Mouse (Mus musculus): ENCODE measurements around the gene Cd300lf. TPM values are rescaled to one million over a fixed set of nuclear protein-coding genes. Genes with fewer than 3 reads are reported as not detected.

Cd300lf gene
- polyA plus RNA-seq, 2 experiments, result 0.14 to 0.35 TPM

DNA sequence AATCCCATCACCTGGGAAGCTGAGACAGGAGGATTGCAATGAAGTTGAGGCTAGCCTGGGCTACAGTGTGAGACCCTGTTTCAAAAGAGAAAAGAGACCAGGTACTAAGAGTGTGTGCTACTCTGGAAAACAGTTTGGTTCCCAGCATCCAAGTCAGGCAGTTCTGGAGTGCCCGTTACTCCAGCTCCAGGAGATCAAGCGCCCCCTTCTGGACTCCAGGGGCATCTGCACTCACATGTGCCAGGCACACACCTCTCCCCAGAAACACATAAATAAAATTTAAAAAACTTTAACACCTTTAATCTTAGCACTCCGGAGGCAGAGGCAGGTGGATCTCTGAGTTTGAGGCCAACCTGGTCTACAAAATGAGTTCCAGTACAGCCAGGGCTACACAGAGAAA lies 52.4 kb downstream of the Cd300lf start:
- 65% methylated on average over 3 of the region's 3 CpGs for WGBS
- no peak overlapping the region for H3K27ac ChIP-seq (replicated peaks; ENCODE audit: low read depth, low read length)
- no peaks in the 10 kb centered on the region for H3K4me1 ChIP-seq (ENCODE audit: control insufficient read depth, insufficient read depth, low read length)
- no peak overlapping the region for H3K4me3 ChIP-seq (replicated peaks; ENCODE audit: low read length)
- H3K9ac ChIP-seq (ENCODE audit: low read depth, low read length, severe bottlenecking), result no peak overlapping the region
- no peaks in the 10 kb centered on the region for H3K36me3 ChIP-seq (ENCODE audit: control insufficient read depth, insufficient read depth, low read length)
- DNase-seq (ENCODE audit: low spot score), result no peak
- TF ChIP-seq POLR2A (IDR thresholded peaks at IDR 0.05; ENCODE audit: borderline replicate concordance, extremely low read depth, insufficient read depth, insufficient read length), result no peak
- H3K4me2 ChIP-seq (replicated peaks; ENCODE audit: low read depth, low read length, severe bottlenecking), result no peak overlapping the region
- no peak for ATAC-seq (ENCODE audit: low FRiP score, low read depth)
- H3K27me3 ChIP-seq (ENCODE audit: control insufficient read depth, insufficient read depth, low read length), result peaks cover 11% of the 10 kb centered on the region; the same call in 1 of the 2 replicates
- no peaks in the 10 kb centered on the region for H3K9me3 ChIP-seq (ENCODE audit: control insufficient read depth, low read length)

- TF ChIP-seq POLR2A (IDR thresholded peaks at IDR 0.05; ENCODE audit: borderline replicate concordance, extremely low read depth, insufficient read depth, insufficient read length), result no peak
- Histone ChIP-seq H3K36me3 (ENCODE audit: control insufficient read depth, insufficient read depth, low read length) (no peaks in the 10 kb centered on the region), H3K4me1 (ENCODE audit: control insufficient read depth, insufficient read depth, low read length) (no peaks in the 10 kb centered on the region), H3K27me3 (ENCODE audit: control insufficient read depth, insufficient read depth, low read length) (peaks cover 11% of the 10 kb centered on the region; the same call in 1 of the 2 replicates), H3K27ac (replicated peaks; ENCODE audit: low read depth, low read length) (no peak overlapping the region), H3K4me2 (replicated peaks; ENCODE audit: low read depth, low read length, severe bottlenecking) (no peak overlapping the region), H3K9me3 (ENCODE audit: control insufficient read depth, low read length) (no peaks in the 10 kb centered on the region), H3K9ac (ENCODE audit: low read depth, low read length, severe bottlenecking) (no peak overlapping the region), H3K4me3 (replicated peaks; ENCODE audit: low read length) (no peak overlapping the region)
- ATAC-seq (ENCODE audit: low FRiP score, low read depth) (no peak), DNase-seq (ENCODE audit: low spot score) (peak; percentile 30)
- WGBS, result 36% methylated on average over 13 of the region's 13 CpGs
Measured at GRCm38 (mm10) chr11:115080886-115081285, 52.9 kb downstream of the Cd300lf start.

DNA sequence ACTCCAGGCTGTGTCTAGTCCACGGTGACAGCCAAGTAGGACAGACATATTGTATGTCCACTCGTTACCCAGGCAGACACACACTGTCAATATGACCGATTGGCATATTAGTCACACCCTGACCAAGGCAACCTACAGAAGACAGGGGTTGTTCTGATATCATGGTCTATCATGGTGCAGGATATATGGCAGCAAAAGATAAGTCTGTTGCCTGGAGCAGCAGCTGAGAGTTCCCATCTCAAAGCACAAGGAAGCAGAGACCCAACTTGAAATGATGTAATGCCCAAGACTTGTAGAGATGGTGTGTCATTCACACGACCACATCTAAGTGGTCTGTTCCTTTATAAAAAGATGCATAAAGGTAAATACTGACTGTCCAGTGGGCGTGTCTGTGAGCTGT lies 55.1 kb downstream of the Cd300lf start:
- H3K4me1 ChIP-seq (ENCODE audit: control insufficient read depth, insufficient read depth, low read length), result no peaks in the 10 kb centered on the region
- WGBS, result 75% methylated on average over 5 of the region's 5 CpGs
- peaks cover 5% of the 10 kb centered on the region; the same call in 1 of the 2 replicates for H3K27me3 ChIP-seq (ENCODE audit: control insufficient read depth, insufficient read depth, low read length)
- no peak overlapping the region for H3K4me3 ChIP-seq (replicated peaks; ENCODE audit: low read length)
- H3K9ac ChIP-seq (ENCODE audit: low read depth, low read length, severe bottlenecking), result no peak overlapping the region
- ATAC-seq (ENCODE audit: low FRiP score, low read depth), result no peak
- H3K4me2 ChIP-seq (replicated peaks; ENCODE audit: low read depth, low read length, severe bottlenecking), result no peak overlapping the region
- H3K27ac ChIP-seq (replicated peaks; ENCODE audit: low read depth, low read length), result no peak overlapping the region
- no peaks in the 10 kb centered on the region for H3K36me3 ChIP-seq (ENCODE audit: control insufficient read depth, insufficient read depth, low read length)
- TF ChIP-seq POLR2A (IDR thresholded peaks at IDR 0.05; ENCODE audit: borderline replicate concordance, extremely low read depth, insufficient read depth, insufficient read length), result no peak
- no peaks in the 10 kb centered on the region for H3K9me3 ChIP-seq (ENCODE audit: control insufficient read depth, low read length)
- DNase-seq (ENCODE audit: low spot score), result no peak

- WGBS, result 91% methylated on average over 1 of the region's 1 CpGs
- H3K4me2 ChIP-seq (replicated peaks; ENCODE audit: low read depth, low read length, severe bottlenecking), result no peak overlapping the region
Measured at GRCm38 (mm10) chr11:115077436-115077835, 56.4 kb downstream of the Cd300lf start.

DNA sequence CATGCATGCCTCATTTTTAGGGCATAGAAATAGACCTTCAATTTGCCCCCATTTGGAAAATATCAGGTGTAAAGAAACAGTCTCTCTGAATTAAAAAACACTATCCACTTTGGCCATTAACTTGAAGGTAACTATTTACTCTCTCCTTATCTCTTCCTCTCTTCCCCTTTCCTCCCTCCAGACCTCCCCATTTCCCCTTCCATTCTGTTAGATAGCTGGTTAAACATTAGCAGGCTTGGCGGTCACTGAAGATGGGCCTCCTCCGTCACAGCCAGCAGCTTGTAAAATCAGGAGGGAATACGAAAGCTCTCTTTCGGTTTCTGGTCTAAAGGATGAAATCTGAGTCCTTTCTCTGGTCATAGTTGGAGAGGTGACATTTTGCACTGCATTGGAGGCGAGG lies 57.9 kb downstream of the Cd300lf start:
- Histone ChIP-seq H3K27me3 (ENCODE audit: control insufficient read depth, insufficient read depth, low read length) (no peaks in the 10 kb centered on the region), H3K4me3 (replicated peaks; ENCODE audit: low read length) (no peak overlapping the region), H3K9me3 (ENCODE audit: control insufficient read depth, low read length) (no peaks in the 10 kb centered on the region), H3K9ac (ENCODE audit: low read depth, low read length, severe bottlenecking) (no peak overlapping the region), H3K27ac (replicated peaks; ENCODE audit: low read depth, low read length) (no peak overlapping the region), H3K36me3 (ENCODE audit: control insufficient read depth, insufficient read depth, low read length) (no peaks in the 10 kb centered on the region), H3K4me1 (ENCODE audit: control insufficient read depth, insufficient read depth, low read length) (peaks cover 3% of the 10 kb centered on the region; the same call in 1 of the 2 replicates), H3K4me2 (replicated peaks; ENCODE audit: low read depth, low read length, severe bottlenecking) (no peak overlapping the region)
- TF ChIP-seq POLR2A (IDR thresholded peaks at IDR 0.05; ENCODE audit: borderline replicate concordance, extremely low read depth, insufficient read depth, insufficient read length), result no peak
- DNase-seq (ENCODE audit: low spot score) (no peak), ATAC-seq (ENCODE audit: low FRiP score, low read depth) (no peak)
- 61% methylated on average over 5 of the region's 5 CpGs for WGBS

More at GRCm38 (mm10) chr11:115077436-115077835, 56.4 kb downstream of the Cd300lf start:
- DNase-seq (ENCODE audit: low spot score), result no peak
- TF ChIP-seq POLR2A (IDR thresholded peaks at IDR 0.05; ENCODE audit: borderline replicate concordance, extremely low read depth, insufficient read depth, insufficient read length), result no peak
- ATAC-seq (ENCODE audit: low FRiP score, low read depth), result no peak
- H3K27ac ChIP-seq (replicated peaks; ENCODE audit: low read depth, low read length), result no peak overlapping the region
- H3K4me3 ChIP-seq (replicated peaks; ENCODE audit: low read length), result no peak overlapping the region
- no peaks in the 10 kb centered on the region for H3K36me3 ChIP-seq (ENCODE audit: control insufficient read depth, insufficient read depth, low read length)
- no peaks in the 10 kb centered on the region for H3K27me3 ChIP-seq (ENCODE audit: control insufficient read depth, insufficient read depth, low read length)
- H3K4me1 ChIP-seq (ENCODE audit: control insufficient read depth, insufficient read depth, low read length), result no peaks in the 10 kb centered on the region
- H3K9me3 ChIP-seq (ENCODE audit: control insufficient read depth, low read length), result no peaks in the 10 kb centered on the region
- no peak overlapping the region for H3K9ac ChIP-seq (ENCODE audit: low read depth, low read length, severe bottlenecking)

GRCm38 (mm10) chr11:115075407-115075806 lies 58.4 kb downstream of the Cd300lf start:
- Histone ChIP-seq H3K36me3 (ENCODE audit: control insufficient read depth, insufficient read depth, low read length) (no peaks in the 10 kb centered on the region), H3K27ac (replicated peaks; ENCODE audit: low read depth, low read length) (no peak overlapping the region), H3K27me3 (ENCODE audit: control insufficient read depth, insufficient read depth, low read length) (no peaks in the 10 kb centered on the region), H3K4me1 (ENCODE audit: control insufficient read depth, insufficient read depth, low read length) (peaks cover 3% of the 10 kb centered on the region; the same call in 1 of the 2 replicates), H3K4me2 (replicated peaks; ENCODE audit: low read depth, low read length, severe bottlenecking) (no peak overlapping the region), H3K9me3 (ENCODE audit: control insufficient read depth, low read length) (no peaks in the 10 kb centered on the region), H3K9ac (ENCODE audit: low read depth, low read length, severe bottlenecking) (no peak overlapping the region), H3K4me3 (replicated peaks; ENCODE audit: low read length) (no peak overlapping the region)
- no peak for TF ChIP-seq POLR2A (IDR thresholded peaks at IDR 0.05; ENCODE audit: borderline replicate concordance, extremely low read depth, insufficient read depth, insufficient read length)
- ATAC-seq (ENCODE audit: low FRiP score, low read depth) (no peak), DNase-seq (ENCODE audit: low spot score) (no peak)
- WGBS, result 80% methylated on average over 7 of the region's 7 CpGs
